Mouse (Mus musculus) heart, postnatal 0 days (tissue): Measurements from ENCODE around the gene Mamdc4.

Source experiments
- CTCF ChIP-seq: IDR thresholded peaks from 2 replicates; pipeline ENCODE4 v1.5.1; 2016; ENCODE audit warnings: antibody characterized with exemption, control low read depth, low read depth
- EP300 ChIP-seq: IDR thresholded peaks from 2 replicates; pipeline ENCODE4 v1.6.1; 2016; ENCODE audit warnings: antibody characterized with exemption, low read depth

DNA sequence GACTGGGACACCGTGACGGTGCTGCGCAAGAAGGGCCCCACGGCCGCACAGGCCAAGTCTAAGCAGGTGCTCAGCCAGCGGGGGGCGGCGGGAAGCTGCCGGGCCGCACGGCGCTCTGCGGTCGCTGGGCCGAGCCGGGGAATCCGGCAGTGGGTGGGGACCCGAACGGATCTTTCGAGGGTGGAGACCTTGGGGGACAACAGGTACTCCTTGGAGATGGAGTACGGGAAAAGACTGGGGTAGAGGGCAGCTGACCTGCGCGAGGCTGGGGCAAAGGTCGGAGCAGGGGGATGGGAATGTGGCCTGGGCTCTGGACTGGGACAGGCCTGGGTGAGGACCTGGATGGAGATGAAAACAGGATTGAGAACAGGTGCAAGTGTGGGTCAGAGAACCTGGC lies 16.7 kb downstream of the Mamdc4 start:
- TF ChIP-seq CTCF (no peak), EP300 (no peak)
